Mouse (Mus musculus) testis, adult 2 months (tissue): ENCODE results near the gene Nfe2l2.

ENCODE experiments used
- CTCF ChIP-seq: fragments of 200-500 bp; IDR thresholded peaks from 2 replicates; pipeline ENCODE4 v1.5.1; 2012; ENCODE audit warnings: low read depth, mild to moderate bottlenecking, inconsistent platforms, low read length, moderate library complexity; ENCODE audit not compliant: control insufficient read depth, insufficient read depth, insufficient replicate concordance
- POLR2A ChIP-seq: fragments of 200-500 bp; IDR thresholded peaks from 2 replicates; pipeline ENCODE4 v1.6.1; 2012; ENCODE audit warnings: low read depth, mild to moderate bottlenecking, inconsistent platforms, low read length, moderate library complexity; ENCODE audit not compliant: control insufficient read depth

- no peak for TF ChIP-seq POLR2A
- TF ChIP-seq CTCF, result no peak
These were observed 15.5 kb downstream of the Nfe2l2 start for GRCm38 (mm10) chr2:75688901-75689300.
